Mouse (Mus musculus) embryonic fibroblast, embryonic 13.5 days (primary cell): ENCODE measurements at regions not wholly inside any gene's neighbourhood (a gene's known extent, or its start where the extent isn't known, plus 50 kb on each side); places are given as distances from the start of the nearest gene placed in this dataset.

Source experiments
- CTCF ChIP-seq: IDR thresholded peaks from 2 replicates; pipeline ENCODE4 v1.5.1; 2011; ENCODE audit warnings: mild to moderate bottlenecking, control low read depth, low read length, moderate library complexity, borderline replicate concordance; ENCODE audit not compliant: insufficient read depth
- POLR2A ChIP-seq: IDR thresholded peaks from 2 replicates; pipeline ENCODE4 v1.6.1; 2011; ENCODE audit warnings: low read depth, mild to moderate bottlenecking, control low read depth, low read length, moderate library complexity

DNA sequence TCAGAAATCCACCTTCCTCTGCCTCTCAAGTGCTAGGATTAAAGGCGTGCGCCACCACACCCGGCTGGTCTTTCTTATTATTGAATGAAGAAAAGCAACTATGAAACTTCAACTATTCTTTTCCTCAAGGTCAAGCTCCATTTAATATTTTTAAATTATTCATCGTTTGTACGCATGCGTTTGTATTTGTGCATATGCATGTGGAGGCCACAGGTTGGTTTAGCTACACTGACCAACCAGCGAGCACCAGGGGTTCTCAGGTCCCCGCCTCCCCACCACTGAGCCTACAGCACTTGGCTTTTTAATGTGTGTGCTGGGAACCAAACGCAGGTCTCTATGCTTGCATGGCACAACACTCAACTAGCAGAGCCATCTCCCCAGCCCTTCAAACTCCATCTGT lies 51.0 kb upstream of the Tmem252 start:
- TF ChIP-seq POLR2A (no peak), CTCF (no peak)
